Mouse (Mus musculus): ENCODE results near the gene Slc9a3r2.

Slc9a3r2 gene

GRCm38 (mm10) chr17:24638214-24638613, 11.9 kb downstream of the Slc9a3r2 start:
- no peak for DNase-seq (ENCODE audit: low read depth in 2 of 2, low spot score in 2 of 2)

GRCm38 (mm10) chr17:24636781-24637481, 13.2 kb downstream of the Slc9a3r2 start:
- DNase-seq (ENCODE audit: low read depth in 2 of 2, low spot score in 2 of 2) = no peak

- DNase-seq (ENCODE audit: low read depth in 2 of 2, low spot score in 2 of 2) = no peak
Measured at GRCm38 (mm10) chr17:24635694-24636093, 14.4 kb downstream of the Slc9a3r2 start.

- no peak for DNase-seq (ENCODE audit: low read depth in 2 of 2, low spot score in 2 of 2)
Measured at GRCm38 (mm10) chr17:24635024-24635423, 15.1 kb downstream of the Slc9a3r2 start.

- DNase-seq (ENCODE audit: low read depth in 2 of 2, low spot score in 2 of 2) = no peak
Measured at GRCm38 (mm10) chr17:24633831-24634230, 16.3 kb downstream of the Slc9a3r2 start.

- DNase-seq (ENCODE audit: low read depth in 2 of 2, low spot score in 2 of 2) = no peak
Measured at GRCm38 (mm10) chr17:24632813-24633449, 17.2 kb downstream of the Slc9a3r2 start.

GRCm38 (mm10) chr17:24632167-24632812, 17.8 kb downstream of the Slc9a3r2 start, which contains the start of the genes Tsc2 and Nthl1:
Gene Tsc2, minus strand, starts transcription at chr17:24632630.
Gene Nthl1, plus strand, starts transcription at chr17:24632680.
- DNase-seq (ENCODE audit: low read depth in 2 of 2, low spot score in 2 of 2) = peak; percentile 73 to 79

- no peak for DNase-seq (ENCODE audit: low read depth in 2 of 2, low spot score in 2 of 2)
Measured at GRCm38 (mm10) chr17:24630072-24630471, 20.1 kb downstream of the Slc9a3r2 start.

GRCm38 (mm10) chr17:24628646-24629045, 21.5 kb downstream of the Slc9a3r2 start:
- peak; percentile 73 to 78 for DNase-seq (ENCODE audit: low read depth in 2 of 2, low spot score in 2 of 2)

GRCm38 (mm10) chr17:24625472-24625871, 24.7 kb downstream of the Slc9a3r2 start:
- no peak for DNase-seq (ENCODE audit: low read depth in 2 of 2, low spot score in 2 of 2)

GRCm38 (mm10) chr17:24617561-24618194, 32.4 kb downstream of the Slc9a3r2 start:
- DNase-seq (ENCODE audit: low read depth in 2 of 2, low spot score in 2 of 2) = no peak

GRCm38 (mm10) chr17:24610711-24611110, 39.4 kb downstream of the Slc9a3r2 start:
- no peak for DNase-seq (ENCODE audit: low read depth in 2 of 2, low spot score in 2 of 2)

- DNase-seq (ENCODE audit: low read depth in 2 of 2, low spot score in 2 of 2) = no peak
Measured at GRCm38 (mm10) chr17:24608874-24609273, 41.3 kb downstream of the Slc9a3r2 start.

GRCm38 (mm10) chr17:24608370-24608769, 41.8 kb downstream of the Slc9a3r2 start:
- DNase-seq (ENCODE audit: low read depth in 2 of 2, low spot score in 2 of 2) = no peak

GRCm38 (mm10) chr17:24604557-24604956, 45.6 kb downstream of the Slc9a3r2 start:
- no peak for DNase-seq (ENCODE audit: low read depth in 2 of 2, low spot score in 2 of 2)

GRCm38 (mm10) chr17:24603961-24604360, 46.2 kb downstream of the Slc9a3r2 start:
- no peak for DNase-seq (ENCODE audit: low read depth in 2 of 2, low spot score in 2 of 2)

- DNase-seq (ENCODE audit: low read depth in 2 of 2, low spot score in 2 of 2) = no peak
Measured at GRCm38 (mm10) chr17:24600502-24600901, 49.6 kb downstream of the Slc9a3r2 start.

- no peak for DNase-seq (ENCODE audit: low read depth in 2 of 2, low spot score in 2 of 2)
Measured at GRCm38 (mm10) chr17:24597989-24598388, 52.1 kb downstream of the Slc9a3r2 start.

- DNase-seq (ENCODE audit: low read depth in 2 of 2, low spot score in 2 of 2) = no peak
Measured at GRCm38 (mm10) chr17:24596471-24597183, 53.5 kb downstream of the Slc9a3r2 start.

GRCm38 (mm10) chr17:24596073-24596466, 54.1 kb downstream of the Slc9a3r2 start:
- no peak for DNase-seq (ENCODE audit: low read depth in 2 of 2, low spot score in 2 of 2)
